Mouse (Mus musculus) heart, adult 11 months (tissue): ENCODE results near the gene Emc4.

Experiments
- DNase-seq: peaks from one replicate; pipeline ENCODE4 v3.0.0; 2022

Emc4 gene

DNA sequence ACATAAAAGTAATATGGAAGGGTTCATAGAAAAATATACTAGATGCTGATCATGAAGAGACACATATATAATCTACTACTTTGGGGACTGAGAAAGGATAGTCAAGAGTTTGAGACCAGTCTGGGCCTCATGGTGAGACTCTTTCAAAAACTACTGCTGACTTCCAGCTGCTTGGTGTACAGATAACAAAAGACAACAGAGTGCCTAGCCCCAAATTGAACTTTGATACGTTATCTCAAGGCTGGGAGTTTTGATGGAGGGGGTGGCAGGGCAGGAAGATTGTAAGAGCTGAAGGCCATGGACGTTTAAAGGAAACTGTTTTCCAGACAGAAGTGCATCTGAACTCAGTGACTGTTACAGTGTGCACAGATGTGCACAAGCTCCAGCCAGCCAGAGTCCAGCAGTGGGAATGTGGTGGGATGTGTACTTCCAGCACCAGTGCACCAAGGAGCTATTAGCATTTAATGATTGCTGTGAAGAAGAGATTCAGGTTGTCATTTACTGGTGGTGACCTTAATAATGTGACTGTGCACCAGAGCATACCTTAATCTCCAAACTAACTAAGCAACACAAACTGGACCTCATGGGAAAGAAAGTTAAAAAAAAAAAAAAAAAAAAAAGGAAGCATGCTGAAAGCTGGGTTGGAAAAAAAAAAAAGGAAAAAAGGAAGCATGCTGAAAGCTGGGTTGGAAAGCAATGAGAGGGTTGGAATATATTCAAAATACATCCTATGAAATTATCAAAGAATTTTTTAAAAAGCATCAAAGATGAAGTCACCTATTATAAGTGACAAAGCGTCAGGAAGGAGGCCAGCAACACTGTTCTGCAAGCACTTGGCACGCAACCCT lies 35.6 kb downstream of the Emc4 start:
- peak; percentile 48 for DNase-seq

- DNase-seq: peak; percentile 74
Observed at GRCm38 (mm10) chr2:112328069-112328777, 39.6 kb downstream of the Emc4 start.

DNA sequence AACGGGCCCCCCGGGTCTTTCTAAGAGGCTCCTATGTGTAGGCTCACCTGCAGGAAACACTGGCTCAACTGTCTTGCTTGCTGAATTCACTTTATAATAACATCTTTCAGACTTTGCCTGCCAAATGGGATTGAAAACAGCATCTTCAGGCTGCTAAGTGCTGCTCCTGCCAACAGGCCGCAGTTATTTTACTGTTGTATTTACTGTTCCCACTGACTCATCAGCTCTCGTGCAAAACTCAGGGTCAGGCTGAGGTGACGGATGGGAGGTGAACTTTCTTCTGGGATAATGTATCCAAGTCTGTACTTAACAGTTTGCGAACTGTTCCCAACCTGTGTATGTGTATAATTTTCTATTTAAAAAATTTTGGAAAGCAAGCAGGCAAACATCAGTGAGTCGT lies 48.9 kb downstream of the Emc4 start:
- DNase-seq: peak; percentile 49

- no peak for DNase-seq
Observed at GRCm38 (mm10) chr2:112318227-112318626, 49.6 kb downstream of the Emc4 start.

DNA sequence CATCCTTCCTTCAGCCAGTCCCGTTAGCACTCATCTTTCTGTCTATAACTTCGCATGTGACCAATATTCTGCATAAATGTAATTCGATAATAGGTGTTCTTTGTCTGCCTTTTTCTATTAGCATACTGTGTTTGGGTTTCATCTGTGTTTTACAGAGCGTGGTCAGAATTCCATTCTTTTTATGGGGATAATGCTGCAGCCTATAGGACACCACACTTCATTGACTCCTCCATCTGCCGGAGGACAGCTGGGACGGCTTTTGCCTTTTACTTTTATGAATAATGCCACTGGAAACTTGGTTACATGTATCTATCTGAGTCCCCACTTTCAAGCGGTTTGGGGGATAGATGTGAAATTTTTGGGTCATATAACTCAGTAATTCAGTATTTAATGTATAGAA lies 52.2 kb downstream of the Emc4 start:
- DNase-seq: peak; percentile 13
